In genomic region chr16:96191531-96192506, GRCm38 (mm10) we compare ENCODE assay signal across 8 mouse cellular contexts. TPM values are rescaled to one million over a fixed set of nuclear protein-coding genes. Genes with fewer than 3 reads are reported as not detected.
DNase-seq lines count a peak whose midpoint lies in the region; ATAC-seq and TF ChIP-seq lines count a peak whose summit lies in the region.

Lca5l (minus strand) TSS chr16:96192271.

- H3K36me3 ChIP-seq in embryonic facial prominence, embryonic 13.5 days, result no peaks in the 10 kb centered on the region
- no peaks in the 10 kb centered on the region for H3K36me3 ChIP-seq in kidney, adult 2 months (ENCODE audit: control insufficient read depth, insufficient read depth, low read length)
- no peaks in the 10 kb centered on the region for H3K36me3 ChIP-seq in limb, embryonic 12.5 days
- H3K36me3 ChIP-seq in midbrain, embryonic 15.5 days (replicated peaks), result no peaks in the 10 kb centered on the region
- H3K36me3 ChIP-seq in spleen, adult 2 months (ENCODE audit: control insufficient read depth, insufficient read depth, low read length), result no peaks in the 10 kb centered on the region

- H3K27ac ChIP-seq in embryonic facial prominence, embryonic 13.5 days, result peak within 1 kb of the TSS; percentile 69; the same call in 1 of the 2 replicates
- H3K27ac ChIP-seq in kidney, adult 2 months (ENCODE audit: insufficient read depth, low read depth, low read length), result peak within 1 kb of the TSS; percentile 88
- peak within 1 kb of the TSS; percentile 79 for H3K27ac ChIP-seq in limb, embryonic 12.5 days
- peak within 1 kb of the TSS; percentile 86 for H3K27ac ChIP-seq in midbrain, embryonic 15.5 days
- H3K27ac ChIP-seq in spleen, adult 2 months (ENCODE audit: insufficient read depth, low read length), result no peak within 1 kb of the TSS

- TF ChIP-seq POLR2A in kidney, adult 2 months (IDR thresholded peaks at IDR 0.05; ENCODE audit: low read depth, low read length), result no peak
- no peak for TF ChIP-seq POLR2A in spleen, adult 2 months (IDR thresholded peaks at IDR 0.05; ENCODE audit: low read depth, low read length)

- TF ChIP-seq CTCF in kidney, adult 2 months (conservative IDR thresholded peaks at IDR 0.05; ENCODE audit: insufficient read depth, insufficient read length, low read depth, low read length), result no peak
- no peak for TF ChIP-seq CTCF in spleen, adult 2 months (IDR thresholded peaks at IDR 0.05; ENCODE audit: extremely low read depth, insufficient read depth, insufficient read length, insufficient replicate concordance)

- peak; percentile 96 for ATAC-seq in embryonic facial prominence, embryonic 13.5 days (ENCODE audit: insufficient number of reproducible peaks, insufficient read depth, low FRiP score, low TSS enrichment, low read depth)
- ATAC-seq in limb, embryonic 12.5 days (ENCODE audit: insufficient number of reproducible peaks, insufficient read depth, low FRiP score, low TSS enrichment, low read depth), result peak; percentile 97
- peak; percentile 99 for ATAC-seq in midbrain, embryonic 15.5 days (replicated peaks)

- peaks cover 6% of the 10 kb centered on the region for H3K4me1 ChIP-seq in embryonic facial prominence, embryonic 13.5 days
- no peaks in the 10 kb centered on the region for H3K4me1 ChIP-seq in kidney, adult 2 months (ENCODE audit: control insufficient read depth, insufficient read depth, low read length)
- peaks cover 5% of the 10 kb centered on the region for H3K4me1 ChIP-seq in limb, embryonic 12.5 days (replicated peaks)
- peaks cover 12% of the 10 kb centered on the region for H3K4me1 ChIP-seq in midbrain, embryonic 15.5 days
- H3K4me1 ChIP-seq in spleen, adult 2 months (ENCODE audit: control insufficient read depth, insufficient read depth, insufficient read length), result no peaks in the 10 kb centered on the region

- no peaks in the 10 kb centered on the region for H3K9me3 ChIP-seq in embryonic facial prominence, embryonic 13.5 days
- 0 out of 2 replicates have a peak, but pooled peaks cover 6% of the 10 kb centered on the region for H3K9me3 ChIP-seq in limb, embryonic 12.5 days
- H3K9me3 ChIP-seq in midbrain, embryonic 15.5 days, result no peaks in the 10 kb centered on the region

- DNase-seq in 3134 (ENCODE audit: extremely low read depth, insufficient read length, low spot score), result peak; percentile 98
- peak; percentile 100 for DNase-seq in adrenal gland, postnatal 36 days
- DNase-seq in heart, adult 18-20 months, result peak; percentile 99 to 100
- peak; percentile 100 for DNase-seq in kidney, adult 2 months
- DNase-seq in spleen, adult 2 months (ENCODE audit: low read depth in 1 of 2, low spot score in 2 of 2), result peak; percentile 73 to 93

- WGBS in embryonic facial prominence, embryonic 13.5 days, result under 1% methylated on average over 76 of the region's 77 CpGs
- WGBS in kidney, adult 2 months, result under 1% methylated on average over 77 of the region's 77 CpGs
- 1% methylated on average over 76 of the region's 77 CpGs for WGBS in limb, embryonic 12.5 days
- WGBS in midbrain, embryonic 15.5 days, result under 1% methylated on average over 77 of the region's 77 CpGs
- WGBS in spleen, adult 2 months, result 2% methylated on average over 77 of the region's 77 CpGs

- H3K27me3 ChIP-seq in embryonic facial prominence, embryonic 13.5 days, result peaks cover 8% of the 10 kb centered on the region
- H3K27me3 ChIP-seq in kidney, adult 2 months (replicated peaks; ENCODE audit: control insufficient read depth, insufficient read depth, low read length), result no peaks in the 10 kb centered on the region
- H3K27me3 ChIP-seq in limb, embryonic 12.5 days, result peaks cover 18% of the 10 kb centered on the region; the same call in 1 of the 2 replicates
- H3K27me3 ChIP-seq in midbrain, embryonic 15.5 days (replicated peaks), result no peaks in the 10 kb centered on the region
- peaks cover 6% of the 10 kb centered on the region for H3K27me3 ChIP-seq in spleen, adult 2 months (ENCODE audit: control insufficient read depth, insufficient read depth, low read length)

- peak within 1 kb of the TSS; percentile 83 for H3K9ac ChIP-seq in embryonic facial prominence, embryonic 13.5 days
- peak within 1 kb of the TSS; percentile 74 for H3K9ac ChIP-seq in limb, embryonic 12.5 days (replicated peaks)
- peak within 1 kb of the TSS; percentile 88 for H3K9ac ChIP-seq in midbrain, embryonic 15.5 days

- peak within 1 kb of the TSS; percentile 74 for H3K4me2 ChIP-seq in embryonic facial prominence, embryonic 13.5 days
- H3K4me2 ChIP-seq in limb, embryonic 12.5 days, result peak within 1 kb of the TSS; percentile 84
- peak within 1 kb of the TSS; percentile 67 for H3K4me2 ChIP-seq in midbrain, embryonic 15.5 days

- H3K4me3 ChIP-seq in embryonic facial prominence, embryonic 13.5 days, result peak within 1 kb of the TSS; percentile 92
- H3K4me3 ChIP-seq in kidney, adult 2 months (ENCODE audit: insufficient read depth, low read depth, low read length), result peak within 1 kb of the TSS; percentile 96
- H3K4me3 ChIP-seq in limb, embryonic 12.5 days (replicated peaks), result peak within 1 kb of the TSS; percentile 91
- H3K4me3 ChIP-seq in midbrain, embryonic 15.5 days, result peak within 1 kb of the TSS; percentile 82
- peak within 1 kb of the TSS; percentile 74 for H3K4me3 ChIP-seq in spleen, adult 2 months (ENCODE audit: extremely low read depth, insufficient read depth, insufficient read length)

RNA-seq across cellular contexts. Expression of gene Lca5l, which starts in this region (rescaled TPM):
- total RNA-seq in adrenal gland, postnatal 36 days (2021), result 1 to 10 TPM; 1.3 to 1.5 TPM
- polyA plus RNA-seq in embryonic facial prominence, embryonic 13.5 days (2015; fragmentation: Nextera tagmentation; extraction: Ambion mirVana), result 1.7 and 2.0 TPM in 2 replicates
- total RNA-seq in heart, adult 18-20 months (2021), result under 1 TPM; 0.45 to 0.59 TPM
- 0.39 and 0.47 TPM in 2 replicates for polyA plus RNA-seq in kidney, adult 2 months (2012; rRNA removed)
- 1.8 and 2.0 TPM in 2 replicates for polyA plus RNA-seq in limb, embryonic 12.5 days (2016; fragmentation: Nextera tagmentation; extraction: Ambion mirVana)
- 1.6 and 2.1 TPM in 2 replicates for polyA plus RNA-seq in midbrain, embryonic 15.5 days (2015; fragmentation: Nextera tagmentation; extraction: Ambion mirVana)
- polyA plus RNA-seq in spleen, adult 2 months (2012; rRNA removed), result 0.09 and 0.14 TPM in 2 replicates

Comparison
In these comparisons a context has a peak if more than half of its experiments do, and no peak if none do; other contexts are left out.
1. Peak in DNase-seq in heart, adult 18-20 months; RNA of the gene not detected or under 1 TPM.
2. Peak in DNase-seq, H3K4me3 ChIP-seq and H3K27ac ChIP-seq in kidney, adult 2 months; RNA of the gene not detected or under 1 TPM.
3. Peak in DNase-seq and H3K4me3 ChIP-seq in spleen, adult 2 months; RNA of the gene not detected or under 1 TPM.